Mouse (Mus musculus) mouse trophoblast stem cell (cell line): ENCODE results near the gene Acsbg2.
"Not testable (repeated sequence)": the region's sequence is repeated elsewhere in the genome, so short reads cannot be mapped to it uniquely, and the experiment has no call there.

ENCODE experiments used
- in situ Hi-C, 2 experiments: fragments of 300-500 bp; cut with MseI, MboI; formaldehyde crosslinking; loops; 2 replicates in 1 of 2; 3 replicates in 1 of 2; pipeline ENCODE4 v1.15.1; 2025

Gene Acsbg2

GRCm38 (mm10) chr17:56874237-56874636 lies at the start of gene Acsbg2:
Acsbg2 (minus strand) TSS chr17:56874447.
- in situ Hi-C loops: no loop called here

GRCm38 (mm10) chr17:56919725-56920124 lies 45.5 kb upstream of the Acsbg2 start:
- in situ Hi-C loops: no loop called here

DNA sequence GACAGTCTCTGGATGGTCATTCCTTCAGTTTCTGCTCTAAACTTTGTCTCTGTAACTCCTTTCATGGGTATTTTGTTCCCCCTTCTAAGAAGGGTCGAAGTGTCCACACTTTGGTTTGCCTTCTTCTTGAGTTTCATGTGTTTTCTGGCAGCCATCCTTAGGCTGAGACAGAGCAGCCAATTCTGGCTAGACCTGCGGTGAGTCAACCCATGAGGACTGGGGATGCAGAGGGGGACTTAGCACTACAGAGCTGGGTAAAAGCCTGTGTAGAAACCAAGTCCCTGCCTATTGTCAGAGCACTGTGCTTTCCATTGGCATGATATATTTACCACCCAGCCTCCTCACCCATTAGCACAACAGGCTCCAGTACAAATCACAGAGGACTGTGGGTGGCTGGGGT lies 42.9 kb upstream of the Acsbg2 start:
- in situ Hi-C loops: no loop called here

GRCm38 (mm10) chr17:56913444-56913843 lies 39.2 kb upstream of the Acsbg2 start:
- in situ Hi-C loops: no loop called here

DNA sequence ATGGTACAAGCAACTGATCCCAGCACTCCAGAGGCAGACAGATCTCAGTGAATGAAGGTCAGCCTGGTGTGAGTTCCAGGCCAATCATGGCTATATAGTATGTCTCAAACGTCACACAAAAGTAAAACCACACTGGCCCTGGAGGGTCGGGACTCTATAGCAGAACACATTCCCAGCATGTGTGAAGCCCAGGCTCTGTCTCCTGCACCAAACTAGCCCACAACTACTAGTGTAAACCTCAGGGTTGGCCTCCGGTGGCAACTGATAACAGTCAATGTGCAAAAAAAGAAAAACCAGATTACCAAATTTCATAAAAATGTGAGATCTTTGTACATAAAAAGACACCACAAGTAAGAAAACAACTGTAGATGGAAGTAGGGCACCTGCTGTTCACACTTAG lies 38.8 kb upstream of the Acsbg2 start:
- in situ Hi-C loops: no loop called here

- in situ Hi-C loops: not testable (repeated sequence)
These were observed 35.5 kb upstream of the Acsbg2 start for GRCm38 (mm10) chr17:56909764-56910163.

GRCm38 (mm10) chr17:56907887-56908286 lies 33.6 kb upstream of the Acsbg2 start:
- in situ Hi-C loops: no loop called here

- in situ Hi-C loops: no loop called here
These were observed 32.8 kb upstream of the Acsbg2 start for GRCm38 (mm10) chr17:56907096-56907495.

- in situ Hi-C loops: no loop called here
These were observed 31.9 kb upstream of the Acsbg2 start for GRCm38 (mm10) chr17:56906166-56906565.

DNA sequence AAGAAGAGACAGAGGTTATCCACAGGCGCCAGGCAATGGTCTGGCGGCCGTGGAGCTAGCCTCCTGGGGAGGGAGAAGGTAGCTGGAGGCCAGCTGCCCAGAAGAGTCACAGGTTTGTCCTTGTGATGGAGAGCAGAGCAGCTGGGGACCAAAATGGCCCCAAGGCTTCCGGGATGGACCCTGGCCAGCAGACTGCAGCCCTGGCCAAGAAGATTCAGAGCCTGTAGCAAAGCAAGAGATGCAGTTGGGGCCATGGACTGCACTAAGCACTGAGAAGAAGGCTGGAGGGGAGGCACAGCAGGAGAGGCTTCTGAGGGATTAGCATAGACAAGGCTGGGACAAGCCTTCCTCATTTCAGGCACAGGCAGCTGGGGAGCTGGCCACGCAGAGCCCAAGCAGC lies 28.5 kb upstream of the Acsbg2 start:
- in situ Hi-C loops: no loop called here

GRCm38 (mm10) chr17:56897630-56898195 lies 23.5 kb upstream of the Acsbg2 start:
- in situ Hi-C loops: no loop called here

GRCm38 (mm10) chr17:56896513-56897129 lies 22.4 kb upstream of the Acsbg2 start:
- in situ Hi-C loops: no loop called here

- in situ Hi-C loops: no loop called here
These were observed 21.2 kb upstream of the Acsbg2 start for GRCm38 (mm10) chr17:56895368-56895918.

DNA sequence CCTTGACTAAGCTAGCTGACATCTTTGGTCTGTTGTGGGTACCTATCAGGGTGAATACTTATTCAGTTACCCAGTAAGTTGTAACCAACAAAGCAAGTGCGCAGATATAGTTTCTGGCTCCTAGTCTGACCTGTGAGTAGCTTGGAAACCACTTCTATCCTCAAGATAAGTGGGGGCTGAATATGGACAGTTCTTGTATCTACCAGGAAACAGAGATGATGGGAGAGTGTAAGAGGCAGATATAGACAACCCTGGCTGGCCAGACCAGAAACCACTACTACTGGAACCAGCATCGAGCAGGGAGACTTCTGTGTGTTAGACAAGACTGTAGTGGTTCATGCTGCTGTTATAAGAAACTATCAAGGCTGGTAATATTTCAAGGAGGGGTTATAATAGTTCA lies 15.8 kb upstream of the Acsbg2 start:
- in situ Hi-C loops: no loop called here

GRCm38 (mm10) chr17:56888050-56888449 lies 13.8 kb upstream of the Acsbg2 start:
- in situ Hi-C loops: no loop called here

DNA sequence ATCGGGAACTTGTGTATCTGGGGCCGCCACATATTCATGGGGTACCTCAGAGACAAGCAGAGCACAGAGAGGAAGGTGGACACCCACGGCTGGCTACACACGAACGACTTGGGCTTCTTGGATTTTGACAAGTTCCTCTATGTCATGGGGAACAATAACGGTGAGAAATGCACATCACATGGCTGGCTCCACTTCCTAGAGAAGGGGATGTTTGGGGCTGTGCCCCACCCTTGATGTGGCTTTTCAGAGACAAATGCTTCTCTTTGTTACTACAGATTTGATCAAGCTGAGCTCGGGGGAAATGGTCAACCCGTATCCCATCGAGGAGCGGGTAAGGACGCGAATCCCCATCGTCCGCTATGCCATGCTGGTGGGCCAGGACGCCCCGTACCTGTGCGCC lies 10.6 kb upstream of the Acsbg2 start:
- in situ Hi-C loops: no loop called here

DNA sequence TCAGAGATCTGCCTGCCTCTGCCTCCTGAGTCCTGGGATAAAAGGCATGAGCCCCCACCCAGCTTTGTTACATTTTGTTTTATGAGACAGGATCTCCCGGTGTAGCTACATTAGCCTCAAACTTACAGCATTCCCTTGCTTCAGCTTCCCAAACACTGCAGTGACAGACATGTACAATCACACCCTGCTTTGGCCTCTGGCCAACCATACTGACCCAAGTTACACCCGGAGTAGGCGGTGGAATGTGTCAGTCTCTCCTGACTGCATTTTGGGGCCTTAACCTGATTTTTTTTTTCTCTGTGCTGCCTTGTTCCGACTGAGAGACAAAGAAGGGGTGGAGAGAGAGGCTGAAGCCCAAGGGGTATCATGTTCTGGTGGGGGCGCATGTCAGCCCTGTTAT lies 10.1 kb upstream of the Acsbg2 start:
- in situ Hi-C loops: no loop called here

GRCm38 (mm10) chr17:56883612-56884011 lies 9.4 kb upstream of the Acsbg2 start:
- in situ Hi-C loops: no loop called here

DNA sequence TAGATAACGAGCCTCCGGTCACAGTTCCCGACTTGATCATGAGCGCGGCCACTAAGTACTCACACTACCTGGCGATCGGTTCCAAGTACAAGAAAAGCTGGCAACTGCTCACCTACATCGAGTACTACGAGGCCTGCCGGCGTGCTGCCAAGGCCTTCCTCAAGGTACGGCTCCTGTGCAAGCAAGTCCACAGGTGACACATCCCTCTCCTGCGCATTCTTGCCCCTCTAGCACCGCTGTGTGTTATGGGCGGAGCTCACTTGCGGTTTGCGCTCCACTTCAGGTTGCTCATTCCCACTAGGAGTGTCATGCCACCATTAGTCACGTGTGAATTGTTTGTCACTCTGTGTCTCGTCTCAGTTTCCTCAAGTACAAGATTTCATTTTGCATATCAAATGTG lies 3.2 kb upstream of the Acsbg2 start:
- in situ Hi-C loops: no loop called here

DNA sequence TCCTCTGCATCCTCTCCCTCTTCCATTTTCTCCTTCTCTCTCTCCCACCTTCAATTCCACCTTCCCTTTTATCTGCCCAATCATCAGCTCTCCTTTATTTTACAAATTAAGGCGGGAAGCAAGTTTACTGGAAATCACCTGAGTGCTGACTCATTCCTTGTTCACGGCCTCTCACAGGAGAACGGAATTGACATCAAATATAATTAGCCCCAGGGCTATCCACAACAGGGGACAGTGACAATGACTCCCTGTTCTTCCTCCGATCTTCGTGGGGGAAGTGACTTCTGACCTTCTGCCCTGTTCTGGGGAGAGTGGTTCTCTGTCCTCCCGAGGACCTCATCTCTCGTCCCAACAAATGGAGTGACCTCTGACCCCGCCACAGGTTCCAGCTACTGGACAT lies 2.7 kb upstream of the Acsbg2 start:
- in situ Hi-C loops: no loop called here

GRCm38 (mm10) chr17:56876465-56876864 lies 2.2 kb upstream of the Acsbg2 start:
- in situ Hi-C loops: no loop called here

DNA sequence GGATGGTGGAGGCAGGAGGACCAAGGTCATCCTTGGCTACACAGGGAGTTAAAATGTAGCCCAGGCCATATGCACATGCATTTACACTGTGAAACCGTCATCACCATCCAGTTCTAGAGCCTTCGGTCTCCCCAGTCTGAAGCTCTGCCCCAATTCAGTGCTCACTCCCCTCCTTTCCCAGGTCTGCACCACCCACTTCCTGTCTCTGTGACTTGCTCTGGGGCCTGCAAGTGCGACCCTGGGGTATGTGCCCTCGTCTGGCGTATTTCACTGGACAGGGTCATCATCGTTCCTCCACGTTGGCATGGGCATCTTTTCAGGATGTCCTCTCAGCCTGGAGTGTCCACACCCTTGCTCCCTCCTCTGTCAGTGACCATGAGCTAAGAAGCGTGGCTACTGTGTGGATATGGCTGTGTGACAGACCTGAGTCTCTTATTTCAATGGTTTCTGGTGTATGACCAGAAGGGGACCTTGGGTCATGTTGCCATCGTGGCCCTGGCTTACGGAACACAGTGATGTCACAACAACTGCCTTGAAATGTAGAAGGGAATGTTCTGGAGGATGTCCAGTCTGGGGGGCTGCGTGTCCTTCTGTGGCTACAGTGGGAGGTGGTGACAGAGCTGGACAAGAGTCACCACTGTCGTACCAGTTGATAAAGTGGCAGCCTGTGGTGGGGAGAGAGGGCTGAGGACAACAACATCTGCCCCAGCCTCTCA lies 847 bp upstream of the Acsbg2 start, which contains the start of gene 1700061G19Rik:
1700061G19Rik (plus strand) TSS at position 542 of the 716 bp plus-strand sequence.
- in situ Hi-C loops: no loop called here

GRCm38 (mm10) chr17:56872512-56872911 lies 1.7 kb downstream of the Acsbg2 start:
- in situ Hi-C loops: no loop called here
